Mouse (Mus musculus): ENCODE results near the gene Igfals.

The Igfals gene

DNA sequence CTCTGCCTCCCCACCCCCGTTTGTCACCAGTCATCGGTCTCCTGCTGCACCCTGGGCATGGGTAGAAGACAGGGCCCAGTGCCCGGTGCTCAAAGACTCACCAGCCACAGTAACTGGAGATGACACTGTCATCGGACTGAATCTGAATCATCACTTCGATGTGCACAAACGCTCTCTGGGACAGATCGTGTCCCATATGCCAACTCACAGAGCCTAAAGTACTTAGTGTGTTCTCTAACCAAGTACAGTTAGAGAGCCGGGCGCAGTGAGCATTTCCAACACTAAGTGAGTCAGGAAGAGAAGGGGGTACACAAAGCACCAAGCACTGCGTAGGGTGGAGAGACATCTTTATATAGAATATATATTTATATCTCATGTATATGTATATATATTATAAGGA, 2.1 kb downstream of the Igfals start:
- DNase-seq = no peak

DNA sequence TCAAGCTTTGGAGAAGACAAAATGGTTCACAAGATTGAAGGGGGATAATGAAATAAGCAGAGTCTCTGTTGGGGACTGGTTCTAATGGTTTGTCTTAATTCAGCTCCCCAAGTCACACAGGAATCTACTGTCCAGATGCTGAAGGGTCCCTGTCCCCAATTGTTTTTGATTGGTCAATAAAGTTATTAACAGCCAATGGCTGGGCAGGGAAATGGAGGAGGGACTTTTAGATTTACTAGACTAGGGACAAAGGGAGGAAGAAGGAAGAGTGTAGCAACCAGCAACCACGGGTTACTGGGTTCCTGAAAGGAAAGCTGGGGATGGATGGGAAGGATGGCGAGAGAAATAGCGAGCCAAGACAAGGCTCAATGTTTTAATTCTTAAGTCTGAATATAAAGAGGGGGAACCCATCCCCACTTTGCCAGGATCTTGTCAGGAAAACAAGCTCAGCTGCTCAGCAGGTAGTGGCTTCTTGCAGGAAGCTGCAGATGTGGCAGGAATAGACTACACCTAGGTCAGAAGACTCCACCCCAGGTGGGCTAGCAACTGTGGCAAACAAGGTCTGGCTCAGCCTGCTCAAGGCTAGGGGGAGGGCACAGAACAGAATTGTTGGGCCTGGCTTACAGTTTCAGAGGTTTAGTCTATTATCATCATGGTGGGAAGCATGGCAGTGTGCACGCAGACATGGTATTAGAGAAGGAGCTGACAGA, 8.1 kb downstream of the Igfals start:
- no peak for DNase-seq

DNA sequence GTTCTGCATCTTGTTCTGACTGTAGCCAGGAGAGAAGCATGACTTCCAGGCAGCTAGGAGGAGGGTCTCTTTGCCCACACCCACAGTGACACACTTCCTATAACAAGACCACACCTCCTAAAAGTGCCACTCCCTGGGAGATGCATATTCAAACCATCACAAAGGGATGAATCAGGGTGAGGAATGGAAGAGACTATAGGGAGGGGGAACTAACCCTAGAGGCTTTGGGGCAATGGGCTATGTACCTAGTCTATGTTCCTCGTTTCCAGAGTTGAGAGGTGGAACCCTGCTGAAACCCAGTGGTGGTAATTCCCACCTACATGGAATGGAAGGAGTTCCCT, 8.6 kb downstream of the Igfals start:
- DNase-seq = no peak

DNA sequence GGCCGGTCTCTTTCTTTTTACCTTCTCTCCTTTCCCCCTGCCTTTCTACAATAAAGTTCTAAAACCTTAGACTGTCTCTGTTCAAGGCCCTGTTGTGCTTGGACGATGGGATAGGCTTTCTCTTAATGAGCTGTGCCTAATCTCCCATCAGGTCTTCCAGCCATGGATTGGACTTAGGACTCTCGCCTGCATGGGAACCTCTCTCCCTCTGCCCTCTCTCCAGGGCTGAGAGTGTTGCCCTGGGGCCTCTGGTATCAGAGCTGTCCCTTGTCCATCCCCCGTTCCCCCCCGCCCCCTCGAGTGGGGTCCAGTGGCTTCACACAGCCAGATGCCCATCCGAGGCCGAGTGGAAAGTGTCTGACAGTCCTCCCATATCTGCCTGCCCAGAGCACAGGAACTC, 9.2 kb downstream of the Igfals start:
- DNase-seq = no peak

DNA sequence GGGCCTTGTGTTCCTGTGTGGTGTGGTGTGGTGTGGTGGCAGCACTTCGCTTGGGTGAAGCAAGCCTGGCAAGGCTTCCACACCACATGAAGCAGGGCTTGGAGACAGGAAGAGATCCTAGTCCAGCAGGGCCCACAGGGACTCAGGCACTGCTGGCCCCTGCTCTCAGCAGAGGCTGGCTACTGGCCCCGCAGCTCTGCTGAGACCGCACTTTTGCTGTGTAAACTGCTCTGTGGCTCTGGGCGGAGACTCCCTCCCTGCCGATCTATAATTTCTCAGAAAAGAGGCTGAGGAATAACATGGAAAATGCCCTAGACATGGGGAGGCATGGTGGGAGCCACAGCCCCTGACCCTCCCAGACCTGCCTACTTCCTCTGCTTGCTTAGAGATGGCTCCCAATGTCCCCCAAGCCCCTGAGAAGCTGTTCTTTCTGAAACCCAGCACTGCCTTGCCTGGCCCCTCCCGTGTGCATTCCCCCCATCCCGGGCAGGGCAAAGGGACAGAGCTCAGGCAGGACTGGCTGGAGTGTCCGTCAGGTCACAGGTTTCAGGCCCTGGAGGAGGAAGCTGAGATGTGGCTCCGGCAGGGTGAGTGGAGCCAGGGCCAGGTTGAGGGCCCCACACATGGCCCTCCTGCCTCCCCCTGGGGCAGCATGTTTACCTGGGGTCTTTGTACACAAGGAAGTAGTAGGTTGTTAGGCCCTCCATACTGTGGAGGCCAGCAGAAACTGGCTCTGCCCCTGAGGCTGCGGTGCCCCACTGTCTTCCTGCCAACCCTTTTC, 11.7 kb downstream of the Igfals start:
- no peak for DNase-seq

DNA sequence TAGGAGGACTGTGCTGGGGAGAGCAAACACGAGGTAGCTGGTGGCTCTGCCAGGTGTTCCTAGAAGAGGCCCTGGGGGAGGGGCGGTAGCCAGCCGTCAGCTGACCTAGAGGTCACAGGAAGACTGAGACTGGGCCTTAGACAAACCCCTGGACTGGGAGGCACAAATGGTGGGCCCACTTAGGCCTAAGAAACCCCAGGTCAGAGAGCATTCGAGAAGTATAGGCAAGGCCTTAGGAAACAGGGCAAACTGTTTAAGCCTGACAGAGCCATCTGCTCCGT, 12.3 kb downstream of the Igfals start:
- DNase-seq = no peak

DNA sequence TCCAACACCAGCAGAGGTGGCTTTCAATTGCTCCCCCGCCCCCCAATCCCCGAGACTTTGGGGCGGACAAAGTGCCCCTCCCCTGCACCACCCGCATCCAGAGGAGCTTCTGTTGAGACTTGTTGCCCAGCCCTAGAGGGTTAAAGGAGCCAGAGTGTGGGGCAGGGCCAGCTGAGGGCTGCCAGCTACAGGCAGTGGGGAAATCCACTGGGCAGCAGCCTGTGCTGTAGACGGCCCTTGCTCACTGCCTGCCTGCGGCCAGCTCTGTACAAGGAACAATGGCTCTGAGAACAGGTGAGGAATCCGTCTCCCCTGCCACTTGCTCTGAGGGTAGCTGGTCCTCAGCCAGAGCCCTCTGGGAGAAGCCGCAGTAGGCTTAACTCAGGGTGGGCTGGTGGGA, 12.7 kb downstream of the Igfals start:
- DNase-seq = no peak

DNA sequence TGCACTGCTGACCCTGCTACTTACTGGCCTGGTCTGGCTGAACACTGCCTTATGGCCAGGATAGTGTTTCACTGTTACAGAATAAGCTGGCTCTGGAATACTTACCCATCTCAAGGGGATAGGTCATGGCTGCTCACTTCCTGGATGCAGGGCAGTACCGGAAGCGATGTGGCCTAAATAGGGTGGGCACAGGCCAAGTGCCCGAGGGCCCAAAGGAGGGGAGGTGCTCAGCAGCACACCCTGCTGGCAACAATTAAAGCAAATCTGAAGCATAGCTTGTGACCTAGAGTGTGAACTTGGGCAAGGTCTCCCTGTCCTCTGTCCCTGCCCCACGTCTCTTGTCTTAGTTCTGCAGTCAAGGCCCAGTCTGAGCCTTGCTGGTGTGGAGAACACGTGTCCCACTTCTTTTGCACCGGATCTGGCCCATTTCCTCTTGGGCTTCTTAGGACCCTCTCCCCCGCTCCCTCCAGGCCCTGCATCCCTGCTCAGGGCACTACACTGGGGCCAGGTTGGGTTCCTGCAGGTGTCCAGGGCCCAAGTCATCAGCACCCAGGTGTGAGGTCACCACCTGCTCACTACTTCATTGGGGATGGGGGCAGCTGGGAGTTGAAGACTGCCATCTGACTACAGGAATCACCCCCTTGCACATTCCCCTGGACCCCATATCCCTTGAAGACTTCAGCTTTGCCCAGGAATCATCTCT, 16.1 kb downstream of the Igfals start:
- peak; percentile 64 to 70 for DNase-seq

DNA sequence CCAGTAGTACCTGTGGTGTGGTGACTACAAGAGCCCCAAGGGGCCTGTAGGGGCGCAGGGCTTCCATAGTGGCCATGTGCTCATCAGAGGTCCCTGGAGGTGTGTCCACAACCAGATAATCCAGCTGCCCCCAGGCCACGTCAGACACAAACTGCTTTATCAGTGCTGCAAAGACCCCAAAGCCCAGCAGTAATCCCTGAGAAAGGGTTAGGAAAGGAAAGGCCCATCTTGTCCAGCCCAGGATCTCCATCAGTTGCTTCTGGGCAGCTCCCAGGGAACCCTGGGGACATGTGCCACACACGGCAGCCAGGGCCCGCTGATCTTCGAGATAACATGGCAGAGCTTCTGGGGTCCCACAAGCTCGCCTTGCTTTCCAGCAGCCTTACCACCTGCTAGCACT, 18.6 kb downstream of the Igfals start:
- DNase-seq = no peak

DNA sequence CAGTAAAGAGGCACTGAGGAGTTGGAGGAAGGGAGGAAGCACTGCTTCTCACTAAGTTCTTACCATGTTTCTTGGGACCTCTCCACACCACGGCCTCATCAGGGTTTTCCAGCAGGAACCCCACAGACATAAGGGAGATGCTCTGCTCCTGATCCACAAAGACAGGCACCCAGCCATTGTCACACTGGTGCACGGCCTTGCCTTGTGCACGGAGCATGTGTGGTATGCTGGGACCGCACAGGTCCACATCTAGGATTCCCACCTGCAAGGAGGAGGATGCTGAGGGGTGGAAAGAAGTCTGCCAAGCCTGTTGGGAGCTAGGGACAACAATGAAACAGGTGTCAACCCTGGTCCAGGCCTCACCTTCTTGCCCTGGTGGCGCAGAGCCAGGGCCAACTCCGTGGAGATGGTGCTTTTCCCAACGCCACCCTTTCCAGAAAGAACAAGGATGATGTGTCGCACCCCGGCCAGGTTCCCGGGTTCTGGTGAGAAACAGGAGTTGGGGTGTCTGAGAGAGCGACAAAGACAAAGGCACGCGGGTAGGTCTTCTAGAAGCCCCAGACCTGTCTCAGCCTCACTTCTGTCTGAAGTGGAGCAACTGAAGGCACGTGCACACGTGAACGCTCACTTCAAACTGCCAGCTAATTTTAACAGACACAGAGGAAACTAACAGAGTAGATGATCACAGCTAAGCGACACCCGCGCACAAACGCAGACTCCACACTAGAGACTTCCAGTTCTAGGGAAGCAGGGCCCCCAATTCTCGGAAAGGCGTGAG, 19.7 kb downstream of the Igfals start:
- DNase-seq = peak in 1 of 2 experiments; percentile 43

DNA sequence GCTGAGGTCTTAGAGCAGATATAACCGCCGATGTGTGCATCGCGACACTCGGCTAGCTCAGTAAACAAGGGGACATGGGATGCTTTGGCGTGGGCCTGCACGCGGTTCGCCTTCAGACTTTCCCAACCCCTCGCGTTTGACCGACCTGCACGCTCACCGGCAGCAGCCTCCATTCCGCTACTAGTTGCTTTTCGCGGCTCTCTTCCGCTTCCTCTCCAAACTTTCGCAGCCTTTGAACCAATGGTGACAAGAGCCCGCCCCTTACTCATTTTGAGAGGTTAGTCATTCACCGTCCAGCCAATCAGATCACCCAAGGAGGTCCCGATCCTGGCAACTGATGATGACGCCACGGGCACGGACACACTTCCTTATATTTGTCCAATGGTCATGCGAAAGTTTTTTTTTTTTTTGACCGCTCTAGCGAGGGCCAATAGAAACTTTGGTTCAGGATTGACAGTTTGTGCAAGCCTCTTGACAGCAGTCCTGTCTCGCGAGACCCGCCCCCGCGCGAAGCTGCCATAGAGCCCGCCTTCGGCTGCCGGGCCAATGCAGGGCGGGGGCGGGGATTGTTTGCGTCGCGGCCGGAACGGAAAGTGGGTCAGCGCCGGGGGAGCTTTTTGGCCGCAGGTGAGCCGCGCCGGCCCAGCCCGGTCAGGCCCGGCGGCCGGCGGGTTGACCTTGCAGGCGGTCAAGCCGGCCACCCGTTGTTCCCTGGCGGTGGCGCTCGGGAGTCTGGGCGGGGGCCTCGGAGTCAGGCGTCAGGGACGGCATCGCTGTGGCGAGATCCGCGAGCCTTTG, 20.5 kb downstream of the Igfals start, which contains the start of the genes Nubp2 and Spsb3:
Nubp2 (minus strand) TSS at position 216 of the 798 bp plus-strand sequence.
Spsb3 (plus strand) TSS at position 510 of the 798 bp plus-strand sequence.
- peak; percentile 99 to 100 for DNase-seq

DNA sequence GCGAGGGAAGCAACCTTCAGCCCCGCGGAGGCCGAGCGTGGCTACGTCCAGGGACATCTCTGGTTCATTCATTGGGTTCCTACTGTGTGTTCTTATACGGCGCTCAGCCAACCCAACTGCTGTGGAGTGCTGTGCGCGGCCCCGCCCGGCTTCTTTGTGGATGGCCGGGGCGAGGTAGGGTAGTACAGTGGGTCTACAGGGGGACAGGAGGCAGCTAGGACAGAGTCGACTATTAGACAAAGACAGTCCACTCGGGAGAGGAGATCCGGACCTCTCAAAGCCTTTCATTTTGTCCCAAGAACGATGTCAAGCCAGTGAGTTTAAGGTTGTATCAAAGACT, 21.1 kb downstream of the Igfals start:
- DNase-seq = no peak

DNA sequence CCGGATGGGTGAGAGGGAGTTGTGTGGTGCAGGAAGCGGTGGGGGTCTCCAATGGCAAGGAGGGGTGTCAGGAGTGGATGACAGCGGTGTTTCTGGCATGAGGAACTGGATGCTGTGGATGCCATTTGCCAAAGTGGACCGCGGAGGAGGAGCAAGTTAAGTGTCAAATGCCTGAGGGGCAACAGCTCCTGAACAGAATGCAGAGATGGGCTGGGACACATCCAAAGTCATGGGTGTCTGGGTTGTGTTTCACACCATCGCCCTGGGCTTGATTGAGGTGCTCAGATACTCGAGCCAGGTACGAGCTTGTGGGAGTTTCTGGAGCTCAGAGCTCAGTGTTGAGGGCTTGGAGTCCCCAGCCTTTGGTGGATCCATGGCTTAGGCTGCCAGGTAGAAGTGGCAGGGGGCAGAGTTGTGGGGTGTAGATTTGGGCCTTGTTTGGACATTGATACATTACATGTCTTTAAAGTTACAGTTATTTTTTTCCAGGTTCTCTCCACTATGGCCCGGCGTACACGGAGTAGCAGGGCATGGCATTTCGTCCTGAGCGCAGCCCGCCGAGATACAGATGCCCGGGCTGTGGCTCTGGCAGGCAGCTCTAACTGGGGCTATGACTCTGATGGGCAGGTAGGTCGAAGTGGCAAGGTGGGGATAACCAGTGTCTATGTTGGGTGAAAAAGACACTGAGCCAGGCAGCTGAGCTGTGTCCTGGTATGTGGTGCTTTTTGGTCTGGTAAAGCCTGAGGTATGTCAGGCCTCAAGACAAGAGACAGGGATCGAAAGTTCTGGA, 21.7 kb downstream of the Igfals start:
- DNase-seq = peak; percentile 45 to 61

DNA sequence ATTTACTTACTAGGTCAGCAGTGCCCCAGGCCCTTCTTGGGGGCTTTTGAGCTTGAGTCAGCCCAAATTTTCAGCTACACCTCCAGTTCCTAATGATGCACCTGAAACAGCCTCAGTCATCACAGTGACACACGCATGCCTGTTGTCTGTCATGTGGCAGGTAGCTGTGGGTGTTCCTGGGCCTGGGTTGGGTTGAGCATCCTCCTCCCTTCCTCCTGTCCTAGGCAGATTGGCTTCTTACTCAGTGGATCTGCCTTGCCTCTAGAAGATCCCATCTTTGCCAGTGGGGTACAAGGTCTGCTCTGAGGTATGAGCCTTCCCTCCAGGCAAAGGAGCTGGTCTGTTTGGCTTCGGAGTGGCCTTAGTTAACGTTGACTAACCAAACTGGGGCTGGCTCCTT, 23.1 kb downstream of the Igfals start:
- no peak for DNase-seq

DNA sequence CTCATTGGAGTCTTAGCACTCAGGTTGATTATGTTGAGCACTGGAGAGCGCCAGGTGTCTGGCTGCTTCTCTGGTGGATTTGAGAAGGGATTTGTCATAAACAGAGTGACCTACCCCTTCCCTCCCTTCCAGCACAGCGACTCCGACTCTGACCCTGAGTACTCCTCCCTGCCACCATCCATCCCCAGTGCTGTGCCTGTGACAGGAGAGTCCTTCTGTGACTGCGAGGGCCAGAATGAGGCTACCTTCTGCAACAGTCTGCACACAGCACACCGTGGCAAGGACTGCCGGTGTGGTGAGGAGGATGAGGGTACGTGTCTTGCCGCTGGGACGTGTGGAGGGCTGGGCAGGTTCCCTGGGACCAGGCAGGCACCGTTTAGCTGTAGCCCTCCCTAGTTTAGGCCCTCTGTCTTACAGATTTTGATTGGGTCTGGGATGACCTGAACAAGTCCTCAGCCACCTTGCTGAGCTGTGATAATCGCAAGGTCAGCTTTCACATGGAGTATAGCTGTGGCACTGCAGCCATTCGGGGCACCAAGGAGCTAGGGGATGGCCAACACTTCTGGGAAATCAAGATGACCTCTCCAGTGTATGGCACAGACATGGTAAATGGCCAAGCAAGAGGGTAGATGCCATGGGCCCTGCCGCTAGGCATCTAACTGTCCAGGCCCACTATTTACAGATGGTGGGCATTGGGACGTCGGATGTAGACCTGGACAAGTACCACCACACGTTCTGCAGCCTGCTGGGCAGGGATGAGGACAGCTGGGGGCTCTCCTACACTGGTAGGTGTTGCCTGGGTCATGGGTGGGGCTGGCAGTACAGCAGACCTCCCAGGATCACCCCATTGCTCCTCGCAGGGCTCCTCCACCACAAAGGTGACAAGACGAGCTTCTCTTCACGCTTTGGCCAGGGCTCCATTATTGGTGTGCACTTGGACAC, 24.6 kb downstream of the Igfals start:
- DNase-seq = no peak

DNA sequence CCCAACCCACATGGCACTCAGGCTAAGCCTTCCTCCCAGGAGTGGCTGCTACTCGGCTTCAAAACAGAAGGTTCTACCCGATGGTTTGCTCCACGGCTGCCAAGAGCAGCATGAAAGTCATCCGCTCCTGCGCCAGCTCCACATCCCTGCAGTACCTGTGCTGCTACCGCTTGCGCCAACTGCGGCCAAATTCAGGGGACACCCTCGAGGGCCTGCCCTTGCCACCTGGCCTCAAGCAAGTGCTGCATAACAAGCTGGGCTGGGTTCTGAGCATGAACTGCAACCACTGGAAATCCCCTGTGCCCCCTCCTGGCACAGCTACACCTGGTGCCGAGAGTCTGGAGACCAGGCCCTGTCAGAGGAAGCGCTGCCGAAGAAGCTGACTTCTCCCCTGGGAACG, 25.5 kb downstream of the Igfals start:
- DNase-seq = peak; percentile 53 to 57

DNA sequence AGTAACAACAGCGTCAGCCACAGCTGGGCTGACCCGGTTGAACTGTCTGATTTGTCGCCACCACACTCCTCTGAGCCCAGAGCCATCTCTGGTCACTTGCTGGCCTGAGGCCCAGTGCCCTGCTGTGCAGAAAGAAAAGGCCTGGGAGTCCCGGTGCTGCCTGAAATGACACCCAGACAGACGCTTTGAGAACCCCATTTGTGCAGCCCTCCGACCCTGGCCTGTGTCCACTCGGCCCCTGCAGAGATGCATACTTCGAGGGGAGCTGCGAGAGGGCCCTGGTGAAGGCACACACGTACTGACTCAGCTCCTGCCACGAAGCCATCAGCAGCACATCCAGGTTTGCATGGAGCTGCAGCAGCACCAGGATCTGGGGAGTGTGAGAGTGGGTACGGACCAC, 27.0 kb downstream of the Igfals start:
- peak in 1 of 2 experiments; percentile 48 for DNase-seq

DNA sequence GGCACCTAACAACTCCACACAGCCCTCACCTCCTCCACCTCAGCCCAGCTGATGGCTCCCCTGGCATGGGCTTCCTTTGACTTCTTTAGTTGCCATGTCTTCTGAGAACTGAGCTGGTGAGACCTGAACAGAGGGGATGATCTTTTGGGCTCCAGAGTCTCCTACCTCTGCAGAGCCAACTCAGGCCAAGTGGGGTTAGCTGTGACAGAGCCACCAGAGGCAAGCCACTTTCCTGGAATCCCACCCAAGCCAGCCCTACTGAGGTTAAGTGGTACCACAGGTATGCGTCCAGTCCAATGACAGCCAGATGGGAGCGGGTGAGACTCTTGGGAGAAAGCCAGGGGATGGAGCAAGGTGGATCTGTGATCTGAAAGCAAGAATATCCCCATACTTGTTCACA, 27.5 kb downstream of the Igfals start:
- no peak for DNase-seq

DNA sequence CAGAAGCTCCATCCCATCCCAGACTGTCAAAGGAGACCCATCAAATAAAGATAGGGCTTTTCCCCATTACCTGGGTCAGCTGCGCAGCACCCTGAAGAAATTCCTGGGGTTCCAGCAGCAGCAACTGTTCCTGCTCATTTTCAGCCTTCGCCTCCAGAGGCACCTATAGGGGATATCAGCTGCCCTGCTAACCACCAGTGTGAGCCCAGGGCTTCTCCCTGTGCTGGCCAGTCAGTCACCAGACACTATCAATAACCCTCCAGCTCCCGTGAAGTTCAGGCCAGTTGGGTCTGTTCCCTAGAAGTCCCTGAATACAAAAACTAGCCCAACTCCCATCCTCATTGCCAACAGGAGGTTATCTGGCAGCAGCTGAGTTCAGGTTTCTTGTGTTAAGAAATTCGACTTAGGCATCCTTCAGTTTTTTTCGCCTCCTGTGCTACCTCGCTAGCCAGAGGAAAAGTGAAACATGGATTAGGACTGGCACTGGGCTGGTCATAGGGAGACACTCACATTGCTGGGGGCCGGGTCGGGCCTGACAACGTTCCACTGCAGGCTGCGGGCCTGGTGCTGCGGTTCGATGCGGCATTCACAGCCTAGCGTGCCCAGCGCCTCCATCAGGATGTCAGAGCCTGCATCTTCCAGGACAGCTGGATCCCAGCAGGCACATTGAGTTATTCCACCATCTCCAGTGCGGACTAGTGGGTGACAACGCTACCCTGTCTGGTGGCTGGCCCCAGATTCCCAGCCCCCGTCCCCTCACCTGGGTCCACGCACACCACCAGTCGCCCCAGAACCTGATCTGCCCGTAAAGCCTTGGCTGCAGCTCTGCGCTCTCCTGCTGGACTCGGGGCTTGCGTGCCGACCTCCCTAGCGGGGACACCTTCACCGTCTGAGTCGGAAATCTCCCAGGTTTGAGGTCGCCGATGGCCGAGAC, 28.5 kb downstream of the Igfals start:
- DNase-seq = peak in 1 of 2 experiments; percentile 43

Data from cerebellum, postnatal 10 days (tissue).